Mouse (Mus musculus) thymus, adult 2 months (tissue): ENCODE measurements around the gene Rxra.

Experiments
- CTCF ChIP-seq: fragments of 200-500 bp; IDR thresholded peaks from 2 replicates; pipeline ENCODE4 v1.5.1; 2012; ENCODE audit warnings: mild to moderate bottlenecking, control low read depth, low read length, moderate library complexity, borderline replicate concordance; ENCODE audit not compliant: control insufficient read depth, poor library complexity, insufficient read depth; ENCODE audit errors: extremely low read depth
- POLR2A ChIP-seq: fragments of 200-500 bp; IDR thresholded peaks from 2 replicates; pipeline ENCODE4 v1.6.1; 2012; ENCODE audit warnings: mild to moderate bottlenecking, low read length, control low read depth, moderate library complexity; ENCODE audit not compliant: control insufficient read depth, poor library complexity, insufficient read depth; ENCODE audit errors: extremely low read depth

- TF ChIP-seq POLR2A (no peak), CTCF (no peak)
Observed at GRCm38 (mm10) chr2:27764256-27764936, 88.2 kb downstream of the Rxra start.
